Mouse (Mus musculus) neural tube, embryonic 14.5 days (tissue): Measurements from ENCODE around the gene 4933427I04Rik. TPM values are rescaled to one million over a fixed set of nuclear protein-coding genes. Genes with fewer than 3 reads are reported as not detected.

Experiments
- ATAC-seq: fragments of 200-750 bp; cut with Nextera tagmentation; 2 replicates; pipeline ENCODE4 v1.8.0; 2017; ENCODE audit warnings: low read depth, mild to moderate bottlenecking, moderate TSS enrichment, moderate library complexity
- H3K27ac ChIP-seq: fragments of 300-500 bp; sonication (generic); 2 replicates; pipeline ENCODE4 v1.5.1; 2014; ENCODE audit warnings: low read depth, mild to moderate bottlenecking, control low read depth, low read length, moderate library complexity, mixed read lengths
- H3K27me3 ChIP-seq: fragments of 300-500 bp; sonication (generic); 2 replicates; pipeline ENCODE4 v1.6.1; 2014; ENCODE audit warnings: low read length; ENCODE audit not compliant: control insufficient read depth, insufficient read depth
- H3K36me3 ChIP-seq: fragments of 300-500 bp; sonication (generic); 2 replicates; pipeline ENCODE4 v1.6.1; 2014; ENCODE audit warnings: low read length, mixed read lengths; ENCODE audit not compliant: control insufficient read depth, insufficient read depth
- H3K4me1 ChIP-seq: fragments of 300-500 bp; sonication (generic); 2 replicates; pipeline ENCODE4 v1.6.1; 2014; ENCODE audit warnings: low read length; ENCODE audit not compliant: control insufficient read depth, insufficient read depth
- H3K4me2 ChIP-seq: fragments of 300-500 bp; sonication (generic); 2 replicates; pipeline ENCODE4 v1.6.1; 2014; ENCODE audit warnings: mild to moderate bottlenecking, low read depth, low read length, control low read depth
- H3K4me3 ChIP-seq: fragments of 300-500 bp; sonication (generic); 2 replicates; pipeline ENCODE4 v1.5.1; 2014; ENCODE audit warnings: low read depth, low read length, control low read depth, mixed read lengths
- H3K9ac ChIP-seq: fragments of 300-500 bp; sonication (generic); replicated peaks from 2 replicates; pipeline ENCODE4 v1.6.1; 2014; ENCODE audit warnings: low read depth, mild to moderate bottlenecking, control low read depth, low read length, mixed read lengths
- H3K9me3 ChIP-seq: fragments of 300-500 bp; sonication (generic); 2 replicates; pipeline ENCODE4 v1.6.1; 2016; ENCODE audit warnings: low read length; ENCODE audit not compliant: control insufficient read depth
- WGBS: fragments of 180-500 bp; shearing (Covaris S2); extraction: QIAGEN DNeasy Blood & Tissue Kit; methylation state at CpG from one replicate; pipeline ENCODE4 v1.1.7; 2014; 5-methylcytosine and 5-hydroxymethylcytosine counted together
- polyA plus RNA-seq: library from polyadenylated mRNA; unstranded; fragments of >200 nt; fragmentation: Nextera tagmentation; extraction: Ambion mirVana; gene quantifications from 2 replicates; pipeline ENCODE4 v1.2.1, GENCODE M21; 2014

The 4933427I04Rik gene
- polyA plus RNA-seq: 0.21 and 0.35 TPM in 2 replicates

GRCm38 (mm10) chr4:123859379-123859778, at the start of gene 4933427I04Rik:
Gene 4933427I04Rik, plus strand, starts transcription at chr4:123859679.
- H3K4me3 ChIP-seq: no peak within 1 kb of the TSS
- H3K9ac ChIP-seq: no peak within 1 kb of the TSS
- no peak within 1 kb of the TSS for H3K4me2 ChIP-seq
- H3K9me3 ChIP-seq: no peaks in the 10 kb centered on the region
- no peaks in the 10 kb centered on the region for H3K4me1 ChIP-seq
- H3K27ac ChIP-seq: no peak within 1 kb of the TSS
- ATAC-seq: no peak
- 79% methylated on average over 3 of the region's 3 CpGs for WGBS
- H3K27me3 ChIP-seq: no peaks in the 10 kb centered on the region
- no peaks in the 10 kb centered on the region for H3K36me3 ChIP-seq

- no peaks in the 10 kb centered on the region for H3K4me1 ChIP-seq
- no peak overlapping the region for H3K4me2 ChIP-seq
- 87% methylated on average over 12 of the region's 12 CpGs for WGBS
- H3K27me3 ChIP-seq: no peaks in the 10 kb centered on the region
- H3K36me3 ChIP-seq: no peaks in the 10 kb centered on the region
- no peak for ATAC-seq
- H3K4me3 ChIP-seq: no peak overlapping the region
- no peak overlapping the region for H3K27ac ChIP-seq
- no peak overlapping the region for H3K9ac ChIP-seq
- no peaks in the 10 kb centered on the region for H3K9me3 ChIP-seq
These were observed 48.8 kb upstream of the 4933427I04Rik start for GRCm38 (mm10) chr4:123810475-123811295.

GRCm38 (mm10) chr4:123812525-123812924, 47.0 kb upstream of the 4933427I04Rik start:
- Histone ChIP-seq H3K9me3 (no peaks in the 10 kb centered on the region), H3K4me2 (no peak overlapping the region), H3K27ac (no peak overlapping the region), H3K4me1 (no peaks in the 10 kb centered on the region), H3K4me3 (no peak overlapping the region), H3K36me3 (no peaks in the 10 kb centered on the region), H3K27me3 (no peaks in the 10 kb centered on the region), H3K9ac (no peak overlapping the region)
- ATAC-seq: no peak
- 80% methylated on average over 3 of the region's 3 CpGs for WGBS

- Histone ChIP-seq H3K4me3 (no peak overlapping the region), H3K27me3 (no peaks in the 10 kb centered on the region), H3K9me3 (no peaks in the 10 kb centered on the region), H3K27ac (no peak overlapping the region), H3K36me3 (no peaks in the 10 kb centered on the region), H3K4me1 (no peaks in the 10 kb centered on the region), H3K4me2 (no peak overlapping the region), H3K9ac (no peak overlapping the region)
- 44% methylated on average over 7 of the region's 7 CpGs for WGBS
- ATAC-seq: no peak
These were observed 45.4 kb upstream of the 4933427I04Rik start for GRCm38 (mm10) chr4:123814030-123814501.

GRCm38 (mm10) chr4:123819093-123819610, 40.3 kb upstream of the 4933427I04Rik start:
- Histone ChIP-seq H3K4me3 (no peak overlapping the region), H3K4me2 (no peak overlapping the region), H3K27me3 (no peaks in the 10 kb centered on the region), H3K9ac (no peak overlapping the region), H3K36me3 (no peaks in the 10 kb centered on the region), H3K27ac (no peak overlapping the region), H3K4me1 (no peaks in the 10 kb centered on the region), H3K9me3 (no peaks in the 10 kb centered on the region)
- ATAC-seq: no peak
- WGBS: 44% methylated on average over 4 of the region's 4 CpGs

GRCm38 (mm10) chr4:123842126-123842525, 17.4 kb upstream of the 4933427I04Rik start:
- no peak overlapping the region for H3K27ac ChIP-seq
- no peaks in the 10 kb centered on the region for H3K4me1 ChIP-seq
- no peak overlapping the region for H3K4me3 ChIP-seq
- WGBS: 87% methylated on average over 8 of the region's 8 CpGs
- no peaks in the 10 kb centered on the region for H3K27me3 ChIP-seq
- H3K9ac ChIP-seq: no peak overlapping the region
- H3K36me3 ChIP-seq: no peaks in the 10 kb centered on the region
- no peak overlapping the region for H3K4me2 ChIP-seq
- no peak for ATAC-seq
- no peaks in the 10 kb centered on the region for H3K9me3 ChIP-seq

- H3K9ac ChIP-seq: no peak overlapping the region
- no peak for ATAC-seq
- no peaks in the 10 kb centered on the region for H3K4me1 ChIP-seq
- no peaks in the 10 kb centered on the region for H3K9me3 ChIP-seq
- no peaks in the 10 kb centered on the region for H3K27me3 ChIP-seq
- WGBS: 54% methylated on average over 4 of the region's 4 CpGs
- no peak overlapping the region for H3K27ac ChIP-seq
- H3K4me2 ChIP-seq: no peak overlapping the region
- H3K36me3 ChIP-seq: no peaks in the 10 kb centered on the region
- H3K4me3 ChIP-seq: no peak overlapping the region
These were observed 2.6 kb upstream of the 4933427I04Rik start for GRCm38 (mm10) chr4:123856888-123857287.

GRCm38 (mm10) chr4:123858090-123858489, 1.4 kb upstream of the 4933427I04Rik start:
- H3K9ac ChIP-seq: no peak overlapping the region
- H3K9me3 ChIP-seq: no peaks in the 10 kb centered on the region
- H3K4me2 ChIP-seq: no peak overlapping the region
- H3K36me3 ChIP-seq: no peaks in the 10 kb centered on the region
- WGBS: 91% methylated on average over 7 of the region's 7 CpGs
- H3K27me3 ChIP-seq: no peaks in the 10 kb centered on the region
- no peak overlapping the region for H3K4me3 ChIP-seq
- no peak for ATAC-seq
- H3K27ac ChIP-seq: no peak overlapping the region
- H3K4me1 ChIP-seq: no peaks in the 10 kb centered on the region

- Histone ChIP-seq H3K36me3 (no peaks in the 10 kb centered on the region), H3K27me3 (no peaks in the 10 kb centered on the region), H3K27ac (no peak overlapping the region), H3K9me3 (no peaks in the 10 kb centered on the region), H3K4me1 (no peaks in the 10 kb centered on the region), H3K4me2 (no peak overlapping the region), H3K4me3 (no peak overlapping the region), H3K9ac (no peak overlapping the region)
- ATAC-seq: no peak
- 47% methylated on average over 2 of the region's 2 CpGs for WGBS
These were observed 324 bp downstream of the 4933427I04Rik start for GRCm38 (mm10) chr4:123859803-123860202.
